Mouse (Mus musculus) midbrain, embryonic 14.5 days (tissue): ENCODE measurements around the gene Rdh9. TPM values are rescaled to one million over a fixed set of nuclear protein-coding genes. Genes with fewer than 3 reads are reported as not detected.
"Not testable (repeated sequence)": the region's sequence is repeated elsewhere in the genome, so short reads cannot be mapped to it uniquely, and the experiment has no call there.

ENCODE experiments used
- ATAC-seq: fragments of 200-750 bp; cut with Nextera tagmentation; 2 replicates; pipeline ENCODE4 v1.8.0; 2017; ENCODE audit warnings: moderate number of reproducible peaks, moderate library complexity; ENCODE audit not compliant: low FRiP score, low TSS enrichment
- DNase-seq: peaks from one replicate; pipeline ENCODE4 v3.0.0-alpha.2; 2015
- H3K27ac ChIP-seq: fragments of 300-500 bp; sonication (generic); replicated peaks from 2 replicates; pipeline ENCODE4 v1.5.1; 2014; ENCODE audit warnings: mild to moderate bottlenecking, low read depth, low read length, moderate library complexity
- H3K27me3 ChIP-seq: fragments of 300-500 bp; sonication (generic); 2 replicates; pipeline ENCODE4 v1.6.1; 2014; ENCODE audit warnings: low read length, control low read depth, mixed read lengths; ENCODE audit not compliant: control insufficient read depth, insufficient read depth
- H3K36me3 ChIP-seq: fragments of 300-500 bp; sonication (generic); 2 replicates; pipeline ENCODE4 v1.6.1; 2014; ENCODE audit warnings: low read length, control low read depth; ENCODE audit not compliant: control insufficient read depth, insufficient read depth
- H3K4me1 ChIP-seq: fragments of 300-500 bp; sonication (generic); 2 replicates; pipeline ENCODE4 v1.6.1; 2014; ENCODE audit warnings: mild to moderate bottlenecking, antibody characterized with exemption, low read length, control low read depth; ENCODE audit not compliant: control insufficient read depth, insufficient read depth
- H3K4me2 ChIP-seq: fragments of 300-500 bp; sonication (generic); 2 replicates; pipeline ENCODE4 v1.6.1; 2014; ENCODE audit warnings: mild to moderate bottlenecking, low read length, moderate library complexity
- H3K4me3 ChIP-seq: fragments of 300-500 bp; sonication (generic); replicated peaks from 2 replicates; pipeline ENCODE4 v1.5.1; 2014; ENCODE audit warnings: low read depth, low read length
- H3K9ac ChIP-seq: fragments of 300-500 bp; sonication (generic); replicated peaks from 2 replicates; pipeline ENCODE4 v1.6.1; 2014; ENCODE audit warnings: mild to moderate bottlenecking, low read length, moderate library complexity
- H3K9me3 ChIP-seq: fragments of 300-500 bp; sonication (generic); 2 replicates; pipeline ENCODE4 v1.6.1; 2016; ENCODE audit warnings: low read length, control low read depth, mixed read lengths; ENCODE audit not compliant: control insufficient read depth
- WGBS: fragments of 180-500 bp; shearing (Covaris S2); extraction: QIAGEN DNeasy Blood & Tissue Kit; methylation state at CpG from one replicate; pipeline ENCODE4 v1.1.7; 2014; 5-methylcytosine and 5-hydroxymethylcytosine counted together
- polyA plus RNA-seq: library from polyadenylated mRNA; unstranded; fragments of >200 nt; fragmentation: Nextera tagmentation; extraction: Ambion mirVana; gene quantifications from 2 replicates; pipeline ENCODE4 v1.2.1, GENCODE M21; 2014

The Rdh9 gene
- polyA plus RNA-seq, 1 experiment from 2014 or later = 0.22 TPM

- WGBS = 95% methylated on average over 17 of the region's 17 CpGs
- H3K4me3 ChIP-seq, H3K36me3 ChIP-seq, H3K27ac ChIP-seq, DNase-seq, H3K9me3 ChIP-seq, H3K4me1 ChIP-seq, H3K27me3 ChIP-seq, H3K4me2 ChIP-seq, H3K9ac ChIP-seq, ATAC-seq: not testable (repeated sequence)
Measured at GRCm38 (mm10) chr10:127782321-127782720, 6.1 kb downstream of the Rdh9 start.

- DNase-seq, H3K4me2 ChIP-seq, H3K4me3 ChIP-seq, H3K4me1 ChIP-seq, ATAC-seq, H3K9me3 ChIP-seq, H3K36me3 ChIP-seq, H3K9ac ChIP-seq, H3K27ac ChIP-seq, H3K27me3 ChIP-seq: not testable (repeated sequence)
- WGBS = 85% methylated on average over 1 of the region's 1 CpGs
Measured at GRCm38 (mm10) chr10:127785411-127785810, 9.2 kb downstream of the Rdh9 start.

DNA sequence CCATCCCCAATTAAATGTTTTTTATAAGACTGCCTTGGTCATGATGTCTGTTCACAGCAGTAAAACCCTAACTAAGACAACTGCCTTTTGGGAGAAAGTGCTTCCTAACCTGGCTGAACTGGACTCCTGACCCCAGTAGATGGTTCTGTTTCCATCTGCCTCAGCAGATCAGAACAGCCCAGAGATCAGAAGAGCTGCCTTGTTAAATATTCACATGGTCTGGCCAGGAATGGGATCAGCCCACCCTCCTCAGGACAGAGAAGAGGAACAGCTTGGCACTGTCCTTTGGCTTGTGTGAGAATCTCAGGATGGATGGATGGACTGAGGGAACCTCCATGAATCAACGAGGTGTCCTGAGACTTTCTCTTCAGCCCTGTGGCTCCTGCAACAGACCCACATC lies 23.1 kb downstream of the Rdh9 start:
- H3K27ac ChIP-seq = no peak overlapping the region
- H3K36me3 ChIP-seq = no peaks in the 10 kb centered on the region
- WGBS = 75% methylated on average over 1 of the region's 1 CpGs
- ATAC-seq (no peak), DNase-seq (no peak)
- no peak overlapping the region for H3K9ac ChIP-seq
- H3K4me2 ChIP-seq = no peak overlapping the region
- H3K4me3 ChIP-seq = no peak overlapping the region
- H3K9me3 ChIP-seq = no peaks in the 10 kb centered on the region
- no peaks in the 10 kb centered on the region for H3K4me1 ChIP-seq
- no peaks in the 10 kb centered on the region for H3K27me3 ChIP-seq

DNA sequence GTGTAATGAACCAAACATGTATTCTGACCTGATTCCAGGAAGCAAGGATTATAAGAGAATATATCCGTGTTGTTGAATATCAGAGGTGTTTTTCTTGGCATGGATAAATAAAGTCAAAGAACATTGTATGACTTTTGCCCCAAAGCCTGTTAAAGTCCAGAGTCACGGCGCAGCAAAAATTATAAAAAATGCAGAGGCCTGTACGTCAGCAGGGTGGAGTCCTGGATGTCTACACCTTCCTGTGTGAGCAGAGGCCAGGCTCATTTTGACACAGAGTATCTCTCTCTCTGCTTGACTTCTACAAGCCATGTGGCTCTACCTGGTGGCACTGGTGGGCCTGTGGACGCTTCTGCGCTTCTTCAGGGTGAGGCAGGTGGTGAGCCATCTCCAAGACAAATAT lies 24.7 kb downstream of the Rdh9 start, which contains the start of gene Rdh16:
Gene Rdh16, plus strand, starts transcription at position 262 of the 400 bp plus-strand sequence.
- no peak within 1 kb of the TSS for H3K9ac ChIP-seq
- no peaks in the 10 kb centered on the region for H3K27me3 ChIP-seq
- no peak within 1 kb of the TSS for H3K4me2 ChIP-seq
- no peak for ATAC-seq
- no peaks in the 10 kb centered on the region for H3K36me3 ChIP-seq
- WGBS = 91% methylated on average over 6 of the region's 6 CpGs
- H3K4me1 ChIP-seq = no peaks in the 10 kb centered on the region
- no peak within 1 kb of the TSS for H3K4me3 ChIP-seq
- H3K9me3 ChIP-seq = no peaks in the 10 kb centered on the region
- H3K27ac ChIP-seq = no peak within 1 kb of the TSS
- no peak for DNase-seq

DNA sequence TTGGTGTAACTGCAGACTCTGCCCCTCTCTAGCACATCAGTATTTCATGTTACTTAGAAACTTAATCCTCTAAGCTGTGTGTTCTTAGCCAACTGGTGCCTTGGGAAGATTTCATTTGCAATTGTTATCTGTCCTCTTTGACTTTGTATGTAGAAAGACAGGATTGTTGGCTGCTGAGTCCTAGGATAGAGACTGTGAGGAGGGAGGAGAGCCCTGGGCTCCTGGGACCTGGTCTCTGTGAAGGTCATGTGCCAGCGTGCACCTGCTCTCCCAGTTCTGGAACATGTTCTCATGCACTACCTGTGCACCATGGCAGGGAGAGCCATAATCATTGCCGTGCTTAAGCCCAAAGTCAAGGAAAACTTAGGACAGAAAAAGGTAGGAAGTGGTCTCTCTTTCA lies 25.4 kb downstream of the Rdh9 start:
- ATAC-seq (no peak), DNase-seq (no peak)
- H3K4me3 ChIP-seq = no peak overlapping the region
- no peak overlapping the region for H3K9ac ChIP-seq
- H3K27me3 ChIP-seq = no peaks in the 10 kb centered on the region
- H3K4me2 ChIP-seq = no peak overlapping the region
- no peaks in the 10 kb centered on the region for H3K4me1 ChIP-seq
- H3K9me3 ChIP-seq = no peaks in the 10 kb centered on the region
- H3K27ac ChIP-seq = no peak overlapping the region
- no peaks in the 10 kb centered on the region for H3K36me3 ChIP-seq
- 90% methylated on average over 2 of the region's 2 CpGs for WGBS

- H3K4me2 ChIP-seq = no peak overlapping the region
- no peak overlapping the region for H3K4me3 ChIP-seq
- 75% methylated on average over 5 of the region's 5 CpGs for WGBS
- no peak overlapping the region for H3K9ac ChIP-seq
- ATAC-seq = no peak
- no peaks in the 10 kb centered on the region for H3K27me3 ChIP-seq
- H3K9me3 ChIP-seq = no peaks in the 10 kb centered on the region
- H3K36me3 ChIP-seq = no peaks in the 10 kb centered on the region
- no peaks in the 10 kb centered on the region for H3K4me1 ChIP-seq
- H3K27ac ChIP-seq = no peak overlapping the region
- no peak for DNase-seq
Measured at GRCm38 (mm10) chr10:127802236-127802635, 26.1 kb downstream of the Rdh9 start.

DNA sequence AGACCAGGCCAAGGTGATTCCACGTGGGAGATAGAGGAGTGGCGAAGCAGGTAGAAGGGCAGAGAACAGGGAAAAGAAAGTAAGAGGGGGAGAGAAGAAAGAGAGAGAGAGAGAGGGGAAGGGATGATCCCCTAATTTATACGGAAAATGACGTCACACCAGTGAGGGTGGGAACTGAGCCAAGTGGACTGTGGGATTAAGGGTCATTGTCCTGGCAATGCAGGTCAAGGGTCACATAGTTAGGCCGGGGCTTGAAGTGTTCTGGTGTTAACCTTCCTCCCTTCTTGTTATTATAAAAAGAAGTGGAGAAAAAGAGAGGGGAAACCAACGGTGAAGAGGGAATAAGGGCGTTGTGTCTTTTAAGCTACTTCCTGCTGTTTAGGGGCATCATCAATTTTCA lies 28.2 kb downstream of the Rdh9 start:
- Histone ChIP-seq H3K4me1 (no peaks in the 10 kb centered on the region), H3K9me3 (no peaks in the 10 kb centered on the region), H3K4me2 (no peak overlapping the region), H3K27me3 (no peaks in the 10 kb centered on the region), H3K4me3 (no peak overlapping the region), H3K27ac (no peak overlapping the region), H3K36me3 (no peaks in the 10 kb centered on the region), H3K9ac (no peak overlapping the region)
- ATAC-seq (no peak), DNase-seq (no peak)
- WGBS = 49% methylated on average over 7 of the region's 7 CpGs

DNA sequence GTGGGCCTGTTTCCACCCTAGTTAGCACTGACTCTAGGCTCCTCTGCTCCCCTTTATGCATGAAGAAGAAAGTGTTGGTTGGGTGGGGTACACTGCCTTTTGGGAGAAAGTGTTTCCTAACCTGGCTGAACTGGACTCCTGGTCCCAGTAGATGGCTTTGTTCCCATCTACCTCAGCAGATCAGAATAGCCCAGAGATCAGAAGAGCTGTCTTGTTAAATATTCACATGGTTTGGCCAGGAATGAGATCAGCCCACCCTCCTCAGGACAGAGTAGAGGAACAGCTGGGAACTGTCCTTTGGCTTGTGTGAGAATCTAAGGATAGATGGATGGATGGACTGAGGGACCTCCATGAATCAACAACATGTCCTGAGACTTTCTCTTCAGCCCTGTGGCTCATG lies 39.7 kb downstream of the Rdh9 start:
- Histone ChIP-seq H3K4me2 (no peak overlapping the region), H3K27me3 (no peaks in the 10 kb centered on the region)

GRCm38 (mm10) chr10:127817268-127817910 lies 41.2 kb downstream of the Rdh9 start:
- not testable (repeated sequence) for H3K9me3 ChIP-seq, H3K9ac ChIP-seq, ATAC-seq, H3K4me3 ChIP-seq, H3K4me2 ChIP-seq, H3K36me3 ChIP-seq, H3K27me3 ChIP-seq, H3K4me1 ChIP-seq, H3K27ac ChIP-seq, DNase-seq
- WGBS = 72% methylated on average over 4 of the region's 4 CpGs

More for the DNA sequence above, 39.7 kb downstream of the Rdh9 start:
- no peak overlapping the region for H3K9ac ChIP-seq
- no peaks in the 10 kb centered on the region for H3K4me1 ChIP-seq
- ATAC-seq (no peak), DNase-seq (no peak)
- H3K27ac ChIP-seq = no peak overlapping the region
- H3K36me3 ChIP-seq = no peaks in the 10 kb centered on the region
- no peak overlapping the region for H3K4me3 ChIP-seq
- H3K9me3 ChIP-seq = peaks cover 1% of the 10 kb centered on the region; the same call in 1 of the 2 replicates
